Mouse (Mus musculus): ENCODE measurements at regions not wholly inside any gene's neighbourhood (a gene's known extent, or its start where the extent isn't known, plus 50 kb on each side); places are given as distances from the start of the nearest gene placed in this dataset.

GRCm38 (mm10) chr10:44730721-44731120, 202.4 kb upstream of the Prdm1 start:
- no peak for DNase-seq (ENCODE audit: low spot score in 2 of 2)

DNA sequence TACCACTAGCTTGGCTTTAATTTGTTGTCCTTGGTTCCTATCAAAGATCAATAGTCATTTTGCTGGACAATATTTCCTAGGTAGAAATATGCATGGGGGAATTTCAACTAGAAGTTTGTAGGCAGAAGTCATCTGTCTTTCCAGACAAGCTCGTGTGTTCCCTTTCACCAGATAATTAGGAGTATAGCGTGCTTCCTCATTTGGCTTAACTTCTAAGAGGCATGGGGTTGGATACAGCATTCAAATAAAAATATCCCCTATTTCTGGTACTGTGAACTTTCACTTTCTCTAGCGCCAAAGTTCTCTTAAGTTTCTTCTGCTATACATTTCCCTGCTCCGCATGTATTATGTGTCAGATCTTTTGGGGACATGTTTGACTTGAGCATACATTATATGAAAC, 200.7 kb upstream of the Prdm1 start:
- no peak for DNase-seq (ENCODE audit: low spot score in 2 of 2)

GRCm38 (mm10) chr10:44724575-44724974, 196.3 kb upstream of the Prdm1 start:
- DNase-seq (ENCODE audit: low spot score in 2 of 2): no peak

DNA sequence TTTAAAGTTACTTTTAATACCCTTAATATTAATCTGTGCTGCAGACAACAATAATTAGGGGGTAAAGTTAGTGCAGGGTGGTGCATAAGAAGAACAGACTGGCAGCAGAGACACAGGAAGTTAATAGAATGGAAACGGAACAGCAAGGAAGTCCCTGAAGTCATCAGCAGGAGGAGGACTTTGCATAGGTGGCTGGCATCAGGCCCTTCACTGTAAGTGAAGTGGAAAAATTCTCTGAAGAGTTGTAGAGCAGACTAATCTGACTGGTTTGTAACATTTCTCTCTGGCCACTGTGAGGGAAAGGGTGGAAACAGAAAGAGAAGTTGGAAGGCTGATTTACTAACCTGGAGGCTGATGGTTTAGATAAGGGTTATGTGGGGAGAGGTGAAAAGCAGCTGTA, 195.5 kb upstream of the Prdm1 start:
- DNase-seq (ENCODE audit: low spot score in 2 of 2): no peak

- DNase-seq (ENCODE audit: low spot score in 2 of 2): peak in 1 of 2 experiments; percentile 10
Observed at GRCm38 (mm10) chr10:44723321-44723720, 195.0 kb upstream of the Prdm1 start.

GRCm38 (mm10) chr10:44721670-44722069, 193.4 kb upstream of the Prdm1 start:
- no peak for DNase-seq (ENCODE audit: low spot score in 2 of 2)

GRCm38 (mm10) chr10:44716612-44717011, 188.3 kb upstream of the Prdm1 start:
- no peak for DNase-seq (ENCODE audit: low spot score in 2 of 2)

DNA sequence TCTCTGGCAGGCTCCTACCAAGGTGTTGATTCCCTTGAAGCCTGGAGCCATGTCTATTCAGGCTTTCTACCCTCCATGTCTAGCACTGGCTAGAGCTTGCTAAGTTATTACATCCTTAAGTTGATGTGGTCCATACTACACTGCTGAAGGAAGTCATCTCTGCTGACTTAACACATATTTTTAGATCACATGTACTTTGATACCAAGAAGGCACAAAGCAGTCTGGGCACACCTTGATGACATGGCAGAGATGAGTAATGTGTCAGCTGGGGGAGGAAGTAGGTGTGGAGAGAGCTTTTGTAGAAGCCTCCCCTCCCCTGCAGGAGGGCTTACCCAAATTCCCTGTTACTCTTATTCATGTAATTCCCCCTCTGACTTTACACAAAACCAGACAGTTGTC, 187.6 kb upstream of the Prdm1 start:
- no peak for DNase-seq (ENCODE audit: low spot score in 2 of 2)

- no peak for DNase-seq (ENCODE audit: low spot score in 2 of 2)
Observed at GRCm38 (mm10) chr10:44708830-44709229, 180.5 kb upstream of the Prdm1 start.

DNA sequence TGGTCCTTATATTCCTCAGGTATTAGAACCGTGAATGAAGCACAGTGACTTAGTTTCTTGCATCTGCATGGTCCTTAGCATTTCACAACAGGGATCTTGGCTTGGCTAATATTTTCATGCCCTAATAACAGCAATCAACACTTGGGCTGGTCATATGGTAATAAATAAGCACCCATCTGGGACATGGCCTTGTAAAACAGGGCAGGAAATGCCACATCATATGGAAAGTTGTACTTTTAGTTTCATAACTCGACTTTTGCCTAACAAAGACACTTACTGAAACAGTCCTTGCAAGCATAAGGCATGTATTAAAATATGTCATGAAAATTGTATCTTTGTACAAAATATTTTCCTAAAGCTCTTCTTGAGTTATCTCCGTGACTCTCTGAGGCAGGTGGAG, 175.8 kb upstream of the Prdm1 start:
- no peak for DNase-seq (ENCODE audit: low spot score in 2 of 2)

- peak in 1 of 2 experiments; percentile 38 for DNase-seq (ENCODE audit: low spot score in 2 of 2)
Observed at GRCm38 (mm10) chr10:44702108-44702507, 173.8 kb upstream of the Prdm1 start.

GRCm38 (mm10) chr10:44699988-44700537, 171.8 kb upstream of the Prdm1 start:
- DNase-seq (ENCODE audit: low spot score in 2 of 2): no peak

GRCm38 (mm10) chr10:44697966-44698365, 169.7 kb upstream of the Prdm1 start:
- no peak for DNase-seq (ENCODE audit: low spot score in 2 of 2)

DNA sequence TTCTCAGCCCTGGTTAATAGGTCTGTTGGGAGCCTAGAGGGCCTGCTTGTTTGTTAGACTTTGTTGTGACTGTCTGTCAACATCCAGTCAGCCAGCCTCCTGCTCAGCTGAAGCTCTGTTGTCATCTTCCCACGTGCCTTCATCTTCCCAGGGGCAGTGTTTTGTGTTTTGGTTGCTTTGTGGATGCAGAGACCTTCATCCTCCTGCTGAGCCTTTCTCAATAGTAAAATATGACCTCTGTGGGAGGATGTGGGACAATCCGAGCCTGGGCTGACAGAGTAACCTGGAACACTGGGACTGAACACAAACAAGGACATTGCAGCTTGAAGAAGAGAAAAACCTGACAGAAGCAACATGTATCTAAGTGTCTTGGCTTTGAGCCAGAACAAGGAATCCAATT, 168.7 kb upstream of the Prdm1 start:
- no peak for DNase-seq (ENCODE audit: low spot score in 2 of 2)

DNA sequence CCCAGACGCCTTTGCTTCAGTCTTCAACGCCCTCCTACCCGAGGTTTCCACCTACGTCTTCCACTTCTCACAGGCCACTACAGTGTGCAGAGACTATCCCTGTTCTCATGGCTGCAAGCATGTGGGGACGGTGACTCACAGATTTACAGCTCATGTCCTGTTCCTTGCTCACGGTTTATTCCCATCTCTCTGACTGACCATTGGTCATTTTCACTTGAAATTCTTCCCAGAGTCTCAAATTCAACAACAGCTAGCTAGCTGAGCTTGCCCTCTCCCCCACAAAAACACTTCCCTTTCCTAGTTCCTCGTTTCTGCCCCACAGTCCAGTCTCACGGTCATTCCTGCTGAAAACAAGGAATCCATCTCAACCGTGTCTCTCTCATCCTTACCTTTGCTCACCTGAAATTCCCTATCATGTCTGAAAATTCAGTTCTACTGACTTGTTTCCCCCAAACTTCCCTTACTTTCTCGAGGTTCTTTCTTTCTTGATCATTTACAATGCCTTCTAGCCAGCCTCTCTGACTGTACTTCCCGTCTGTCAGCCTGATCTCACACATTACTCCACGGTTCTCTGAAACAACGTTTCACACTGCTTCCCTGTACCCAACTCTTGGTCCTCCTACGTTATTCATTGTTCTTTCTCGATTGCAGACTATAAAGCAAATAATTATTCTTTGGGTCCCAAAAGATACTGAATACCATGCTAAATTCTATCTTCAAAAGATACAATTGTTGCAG, 163.5 kb upstream of the Prdm1 start:
- no peak for DNase-seq (ENCODE audit: low spot score in 2 of 2)

DNA sequence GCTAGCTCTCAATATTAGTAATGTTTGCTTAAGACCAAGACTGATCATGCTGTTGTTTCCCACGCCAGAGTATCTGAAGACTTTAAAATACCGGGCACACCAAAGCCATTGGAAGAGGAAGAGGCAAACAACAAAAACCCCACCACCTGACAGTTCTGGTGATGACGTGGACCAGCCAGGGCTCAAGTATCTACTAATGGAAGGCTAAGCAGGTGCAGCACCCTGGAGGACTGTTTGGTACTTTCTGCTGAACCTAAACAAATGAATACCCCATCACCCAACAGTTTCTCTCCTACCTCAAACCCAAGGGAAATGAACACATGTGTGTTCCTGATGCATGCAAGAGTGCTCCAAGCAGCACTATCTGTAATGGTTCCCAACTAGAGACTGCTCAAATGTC, 160.3 kb upstream of the Prdm1 start:
- DNase-seq (ENCODE audit: low spot score in 2 of 2): no peak

DNA sequence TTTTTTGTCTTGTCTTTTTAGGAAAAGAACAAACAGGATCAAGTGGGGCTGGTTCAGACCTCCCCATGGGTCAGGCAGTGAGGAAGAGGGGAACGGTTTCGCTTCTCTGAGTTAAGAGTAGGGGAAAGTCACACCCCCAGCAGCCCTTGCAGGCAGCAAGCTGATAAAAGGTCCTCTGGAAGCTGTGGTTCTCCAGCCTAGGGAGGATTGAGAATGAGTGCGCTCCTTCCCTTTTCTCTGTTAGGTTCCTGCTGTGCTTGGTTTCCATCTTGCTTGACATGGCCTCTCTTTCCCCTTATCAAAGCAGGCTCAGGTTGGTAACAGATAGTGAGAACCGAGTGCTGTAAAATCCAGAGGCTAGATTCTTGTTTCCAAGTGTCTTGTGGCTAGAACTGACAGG, 157.8 kb upstream of the Prdm1 start:
- no peak for DNase-seq (ENCODE audit: low spot score in 2 of 2)

DNA sequence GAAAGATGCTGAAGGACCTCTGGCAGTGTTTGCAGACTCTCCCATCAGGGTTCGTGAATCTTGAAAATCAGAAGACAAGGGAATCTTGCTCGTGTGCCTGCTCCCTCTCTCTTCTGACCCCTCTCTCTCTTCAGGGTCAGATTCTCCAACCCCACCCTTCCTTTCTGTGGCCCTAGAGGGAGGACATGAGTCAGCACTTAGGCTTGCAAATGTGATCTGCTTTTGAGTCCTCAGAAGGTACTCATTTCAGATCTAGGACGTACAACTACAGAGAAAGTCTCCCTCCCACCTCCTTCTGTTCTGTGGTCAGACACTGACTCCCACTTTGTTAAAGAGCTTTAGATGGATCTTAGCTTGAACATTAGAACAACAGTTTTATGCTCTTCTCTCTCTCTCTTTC, 156.9 kb upstream of the Prdm1 start:
- no peak for DNase-seq (ENCODE audit: low spot score in 2 of 2)

DNA sequence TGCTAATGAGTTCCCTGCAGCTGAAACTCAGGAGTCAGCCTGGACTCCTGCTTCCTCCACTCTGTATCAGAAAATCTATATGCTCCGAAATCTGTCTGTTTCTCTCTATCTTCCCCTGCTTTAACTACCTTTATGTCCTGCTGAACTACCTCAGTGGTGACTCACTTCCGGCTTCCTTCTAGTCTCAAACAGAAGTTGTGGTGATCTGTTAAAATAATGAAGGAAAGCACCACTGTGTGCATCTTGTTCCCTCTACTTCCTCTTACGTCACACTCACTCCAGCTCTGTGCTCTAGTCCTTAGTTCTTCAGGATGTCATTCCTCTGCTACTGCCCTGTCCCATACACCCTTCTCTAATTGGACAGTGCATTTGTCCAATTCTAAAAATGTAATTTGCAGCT, 148.2 kb upstream of the Prdm1 start:
- DNase-seq (ENCODE audit: low spot score in 2 of 2): no peak

DNA sequence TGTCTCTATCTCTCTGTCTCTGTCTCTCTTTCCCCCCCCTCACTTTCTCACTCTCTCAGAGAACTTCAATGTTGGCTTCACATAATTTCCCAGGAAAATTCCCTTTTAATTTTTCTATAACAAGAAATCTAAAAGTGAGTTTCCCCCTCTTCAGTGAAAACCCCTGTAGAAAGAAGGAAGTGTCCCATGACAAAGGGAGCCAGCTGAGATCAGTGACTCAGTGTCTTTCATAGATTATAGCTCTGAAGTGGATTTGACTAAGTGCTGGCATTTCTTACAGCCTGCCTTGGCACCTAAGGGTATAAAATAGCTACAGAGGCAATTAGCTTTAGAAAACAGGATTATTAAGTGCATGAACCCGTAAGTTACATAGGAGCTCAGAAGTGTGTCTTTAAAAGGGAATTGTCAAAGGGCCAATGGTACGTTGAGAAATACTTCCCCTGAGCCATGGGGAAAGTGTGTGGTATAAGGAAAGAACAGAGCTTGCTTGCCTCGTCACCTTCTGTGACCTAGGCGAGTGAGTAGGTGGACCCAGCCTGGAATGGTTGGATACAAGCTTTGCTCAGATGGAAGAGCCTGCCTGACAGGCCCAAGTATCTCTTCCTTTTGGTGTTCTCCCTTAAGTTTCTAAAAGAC, 137.3 kb upstream of the Prdm1 start:
- DNase-seq (ENCODE audit: low spot score in 2 of 2): no peak

GRCm38 (mm10) chr10:44659499-44659898, 131.2 kb upstream of the Prdm1 start:
- DNase-seq (ENCODE audit: low spot score in 2 of 2): no peak

- no peak for DNase-seq (ENCODE audit: low spot score in 2 of 2)
Observed at GRCm38 (mm10) chr10:44653761-44654160, 125.5 kb upstream of the Prdm1 start.

GRCm38 (mm10) chr10:44647021-44647420, 118.7 kb upstream of the Prdm1 start:
- no peak for DNase-seq (ENCODE audit: low spot score in 2 of 2)
